Mouse (Mus musculus) hematopoietic multipotent progenitor cell, adult 10-12 weeks (in vitro differentiated cells): ENCODE data around the gene Asb1. TPM values are rescaled to one million over a fixed set of nuclear protein-coding genes. Genes with fewer than 3 reads are reported as not detected.

Experiments
- polyA plus RNA-seq: library from polyadenylated mRNA; stranded (reverse); fragments of >175 nt; gene quantifications from 2 replicates; pipeline ENCODE4 v1.2.3, GENCODE M21; 2012; ENCODE audit warnings: low replicate concordance

Gene Asb1
- 11.3 and 19.6 TPM in 2 replicates for polyA plus RNA-seq

DNA sequence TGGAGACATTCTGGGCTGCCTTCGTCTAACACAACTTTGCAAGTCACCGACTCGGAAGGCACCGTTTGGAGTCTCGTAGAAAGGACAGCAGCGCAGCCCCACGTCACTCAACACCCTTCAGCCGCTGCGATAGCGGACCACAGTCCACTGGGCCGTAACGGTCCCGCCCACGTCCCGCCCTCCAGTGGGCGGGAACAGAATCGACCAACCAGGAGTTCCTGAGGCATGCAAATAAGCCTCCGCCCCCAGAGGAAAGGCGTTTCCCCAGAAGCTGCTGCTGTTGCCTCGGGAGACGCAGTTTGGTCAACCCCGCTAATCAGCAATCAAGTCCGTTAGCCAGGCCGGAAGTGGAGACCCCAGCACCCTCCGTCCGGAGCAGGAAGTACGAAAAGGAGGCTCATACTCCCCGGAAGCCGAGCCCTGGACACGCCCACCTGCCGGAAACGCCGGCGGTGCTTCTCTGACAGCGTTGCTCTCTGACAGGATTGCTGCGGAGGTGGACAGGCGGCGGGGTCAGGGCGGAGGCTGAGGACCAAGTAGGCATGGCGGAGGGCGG is at the start of gene Asb1:
Gene Asb1 (plus strand): TSS at position 274 of the 556 bp plus-strand sequence.

DNA sequence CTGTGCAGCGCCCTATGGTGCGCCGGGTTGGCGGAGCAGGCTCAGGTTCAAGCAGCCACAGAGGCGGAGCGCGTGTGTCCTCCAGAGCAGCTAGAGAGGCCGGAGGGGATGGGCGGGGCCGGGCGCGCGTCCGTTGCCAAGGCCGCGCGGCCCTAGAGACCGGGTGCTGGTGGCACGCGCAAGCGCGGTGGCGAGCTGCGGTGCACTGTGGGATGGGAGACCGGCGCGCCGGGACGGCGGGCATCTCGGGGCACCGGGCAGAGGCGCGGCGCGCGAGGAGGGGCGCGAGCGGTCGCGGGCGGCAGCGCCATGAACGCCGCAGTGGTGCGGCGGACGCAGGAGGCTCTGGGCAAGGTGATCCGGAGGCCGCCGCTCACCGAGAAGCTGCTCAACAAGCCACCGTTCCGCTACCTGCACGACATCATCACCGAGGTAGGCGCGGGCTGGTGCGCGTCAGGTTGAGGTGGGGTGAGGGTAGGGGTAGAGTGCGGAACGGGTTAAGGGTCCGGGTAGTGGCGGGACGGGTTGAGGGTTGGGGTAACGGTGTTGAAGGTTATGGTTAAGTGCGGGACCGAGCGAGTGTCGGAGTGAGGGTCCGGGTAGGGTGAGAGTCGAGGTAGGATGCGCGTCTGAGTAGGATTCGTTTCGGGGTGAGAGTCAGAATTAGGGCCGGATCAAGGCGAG is 45.7 kb upstream of the Asb1 start, which contains the start of gene Traf3ip1:
Gene Traf3ip1 (plus strand): TSS at position 191 of the 684 bp plus-strand sequence.

Other genes starting within 250 kb of the Asb1 start
- gene Scly, start 242.2 kb upstream of the Asb1 start, polyA plus RNA-seq: 32.1 and 32.8 TPM in 2 replicates
- gene Espnl, start 218.5 kb upstream of the Asb1 start, polyA plus RNA-seq: 0.10 TPM in 1 of 2 replicates, not detected in the other
- 0.38 and 0.74 TPM in 2 replicates for gene Klhl30, start 189.5 kb upstream of the Asb1 start, polyA plus RNA-seq
- 0.17 and 0.82 TPM in 2 replicates for gene Erfe, start 174.1 kb upstream of the Asb1 start, polyA plus RNA-seq
- gene Ilkap, start 141.7 kb upstream of the Asb1 start, polyA plus RNA-seq: 42.0 and 90.1 TPM in 2 replicates
- 70.1 and 134 TPM in 2 replicates for gene Hes6, start 126.5 kb upstream of the Asb1 start, polyA plus RNA-seq
- 6.4 and 7.2 TPM in 2 replicates for gene Per2, start 81.2 kb upstream of the Asb1 start, polyA plus RNA-seq
- 9.4 and 10.3 TPM in 2 replicates for gene Traf3ip1, start 45.9 kb upstream of the Asb1 start, polyA plus RNA-seq